Mouse (Mus musculus) gastrocnemius, postnatal 25 days (tissue): ENCODE results near the gene Prdm13. TPM values are rescaled to one million over a fixed set of nuclear protein-coding genes. Genes with fewer than 3 reads are reported as not detected.

ENCODE experiments used
- DNase-seq: peaks from one replicate; pipeline ENCODE4 v3.0.0; 2022
- total RNA-seq, 2 experiments: library from RNA; stranded (reverse); gene quantifications; 1 replicate in 1 of 2; 2 replicates in 1 of 2; pipeline ENCODE4 v1.2.3; 2021

Gene Prdm13
- total RNA-seq, 2 experiments from 2014 or later, result not detected

GRCm38 (mm10) chr4:21678101-21678974, 7.4 kb downstream of the Prdm13 start:
- no peak for DNase-seq

DNA sequence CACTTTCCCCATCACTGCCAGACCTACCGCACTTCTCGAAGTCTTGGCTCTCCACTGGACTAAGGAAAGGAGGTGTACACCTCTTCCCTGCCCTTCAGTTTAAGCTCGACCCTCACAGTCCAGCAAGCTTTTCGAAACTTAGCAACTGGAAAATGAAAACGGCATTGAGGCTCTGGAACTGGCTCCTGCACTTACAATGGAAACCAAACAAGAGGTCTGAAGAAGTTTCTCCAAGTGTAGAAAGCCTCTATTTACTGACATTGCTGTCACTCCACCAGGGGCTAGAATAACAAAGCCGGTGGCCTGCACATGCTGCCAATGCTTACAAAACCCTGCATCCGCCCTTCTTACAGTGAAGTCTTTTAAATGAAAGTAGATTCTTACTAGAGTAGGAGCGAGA, 11.1 kb downstream of the Prdm13 start:
- DNase-seq, result no peak

DNA sequence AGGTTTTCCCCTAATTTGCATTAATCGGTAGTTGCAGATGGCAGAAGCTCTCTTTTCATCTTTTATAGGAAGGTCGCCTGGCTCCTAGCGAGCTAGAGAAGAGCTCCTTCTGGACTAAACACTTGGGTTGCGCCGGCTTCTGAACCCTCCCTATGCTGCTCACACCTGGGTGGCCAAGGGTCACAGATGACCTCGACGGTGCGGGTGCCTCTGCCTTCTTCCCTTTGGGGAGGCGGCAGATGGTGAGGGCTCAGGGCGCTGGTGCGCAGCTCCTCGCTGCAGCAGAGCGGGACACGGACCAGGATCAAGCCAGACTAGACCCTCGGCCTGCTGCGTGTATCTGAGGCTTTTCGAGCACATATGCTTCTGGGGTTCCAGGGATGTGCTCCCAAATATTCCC, 11.7 kb downstream of the Prdm13 start:
- no peak for DNase-seq

DNA sequence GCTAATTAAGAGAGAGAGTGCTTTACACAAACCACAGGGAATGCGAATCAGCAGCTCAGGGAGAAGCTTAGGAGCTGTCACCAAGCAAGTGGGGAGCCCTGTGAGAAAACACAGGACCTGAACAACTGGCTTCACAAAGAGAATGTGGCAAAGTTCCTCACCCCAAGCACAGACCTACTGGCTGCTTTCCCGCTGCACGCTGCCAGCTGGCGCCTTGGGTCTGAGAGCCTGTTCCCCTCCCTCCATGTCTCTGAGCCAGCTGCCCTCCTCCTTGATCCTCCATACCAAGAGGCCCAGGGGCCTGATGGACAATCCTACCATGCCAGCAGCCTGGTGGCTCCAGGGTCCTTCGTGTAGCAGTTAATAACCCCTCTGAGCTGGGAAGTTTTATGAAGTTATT, 19.8 kb downstream of the Prdm13 start:
- no peak for DNase-seq

- DNase-seq, result no peak
Observed at GRCm38 (mm10) chr4:21658184-21658583, 27.6 kb downstream of the Prdm13 start.

DNA sequence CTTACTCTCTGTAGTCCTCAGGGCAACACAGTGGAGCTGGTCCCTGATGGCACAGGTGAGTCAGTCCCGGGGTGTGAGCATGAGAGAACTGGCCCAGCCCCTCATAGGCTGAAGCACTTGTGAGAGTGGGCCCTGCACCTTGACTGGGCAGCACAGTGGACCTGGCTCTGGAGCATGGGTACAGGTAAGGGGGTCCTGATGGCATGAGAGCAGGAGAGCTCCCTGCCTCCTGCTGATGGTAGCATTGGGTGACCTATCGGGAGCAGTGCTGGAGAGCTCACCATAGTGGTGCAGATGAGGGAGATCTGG, 56.5 kb downstream of the Prdm13 start:
- no peak for DNase-seq

DNA sequence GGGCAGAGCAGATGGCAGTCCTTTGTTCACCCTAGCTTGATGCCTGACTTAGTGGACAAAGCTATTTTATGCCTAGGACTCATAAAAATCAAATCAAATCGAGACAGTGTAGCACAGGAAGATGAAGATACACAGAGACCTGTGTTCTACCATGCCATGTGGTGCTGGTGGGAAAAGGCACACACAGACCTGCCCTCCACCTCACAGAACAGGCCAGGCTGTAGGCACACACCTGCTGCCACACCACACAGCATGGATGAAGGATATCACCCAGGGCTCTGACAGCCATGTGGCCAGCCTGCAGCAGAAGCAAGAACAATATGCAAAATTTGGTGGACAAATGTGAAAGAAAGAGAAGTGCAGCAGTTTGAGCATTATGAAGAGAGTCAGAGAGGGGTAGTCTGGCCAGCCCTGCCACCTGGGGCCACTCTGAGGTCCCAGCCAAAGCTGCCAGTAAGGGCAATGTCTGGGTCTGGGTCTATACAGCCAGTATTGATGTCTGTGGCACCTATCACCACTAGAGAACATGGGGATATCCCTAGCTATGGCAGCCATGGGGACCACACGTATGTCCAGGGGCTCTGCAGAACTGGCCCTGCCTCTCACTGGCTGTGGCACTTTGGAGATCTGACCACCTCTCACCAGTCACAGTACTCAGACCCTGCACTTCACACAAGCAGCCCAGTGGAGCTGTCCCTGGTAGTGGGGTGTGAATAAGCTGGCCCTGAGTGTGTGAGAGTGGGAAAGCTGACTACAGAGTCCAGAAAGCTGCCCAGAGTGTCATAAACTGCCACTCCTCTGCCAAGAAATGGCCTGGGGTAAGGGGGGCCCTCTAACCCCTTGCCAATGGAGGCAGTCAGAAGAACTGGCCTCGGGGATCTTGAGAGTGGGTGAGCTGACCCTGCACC, 57.1 kb downstream of the Prdm13 start:
- DNase-seq, result no peak

Other genes with a start within 250 kb of the Prdm13 start
- gene Ccnc, start 41.7 kb upstream of the Prdm13 start, total RNA-seq, result 10 to 100 TPM in 1 of 2 experiments, 1 to 10 TPM in 1; 9.8 to 11.2 TPM
- gene Usp45, start 81.2 kb upstream of the Prdm13 start, total RNA-seq, result 10 to 100 TPM; 17.2 to 17.4 TPM
- gene Tstd3, start 81.2 kb upstream of the Prdm13 start, total RNA-seq, result 10 to 100 TPM; 13.1 to 13.5 TPM
- 10 to 100 TPM; 32.4 to 37.5 TPM for gene Pnisr, start 161.6 kb upstream of the Prdm13 start, total RNA-seq
- gene Coq3, start 193.7 kb upstream of the Prdm13 start, total RNA-seq, result 10 to 100 TPM; 15.8 to 17.5 TPM
- 1 to 10 TPM in 1 of 2 experiments, under 1 TPM in 1; 0.83 to 1.4 TPM for gene Faxc, start 245.4 kb upstream of the Prdm13 start, total RNA-seq